Mouse (Mus musculus) regulatory T cell (primary cell): ENCODE measurements around the gene Ppp1r21.

Experiments used
- in situ Hi-C: fragments of 300-600 bp; cut with MboI, MseI; formaldehyde crosslinking; loops from one replicate; pipeline ENCODE4 v1.15.1; 2025; ENCODE audit warnings: high pct_unique_total_duplicates

Ppp1r21 gene

GRCm38 (mm10) chr17:88609361-88609760 is 79.4 kb downstream of the Ppp1r21 start:
- in situ Hi-C loops, result no loop called here

DNA sequence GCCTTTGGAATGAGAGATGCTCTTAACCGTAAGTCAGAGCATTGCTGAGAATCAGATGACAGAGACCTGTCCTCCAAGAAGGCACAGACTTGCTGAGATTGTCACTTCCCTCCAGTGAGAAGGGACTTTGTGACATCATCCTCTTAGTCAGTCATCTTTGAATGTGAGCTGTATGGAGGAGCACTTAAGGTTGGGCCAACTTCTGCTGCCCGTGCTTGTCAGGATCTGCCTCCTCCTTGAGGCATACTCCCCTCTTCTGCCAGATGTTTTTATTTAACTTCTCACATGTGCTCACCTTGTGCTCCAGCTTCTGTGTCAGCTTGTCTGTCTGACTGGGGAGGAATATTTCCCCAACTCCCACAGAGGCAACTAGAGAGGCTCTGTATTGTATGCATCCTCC is 81.1 kb downstream of the Ppp1r21 start:
- in situ Hi-C loops, result no loop called here

- in situ Hi-C loops, result no loop called here
These were observed 83.3 kb downstream of the Ppp1r21 start for GRCm38 (mm10) chr17:88613172-88613571.

DNA sequence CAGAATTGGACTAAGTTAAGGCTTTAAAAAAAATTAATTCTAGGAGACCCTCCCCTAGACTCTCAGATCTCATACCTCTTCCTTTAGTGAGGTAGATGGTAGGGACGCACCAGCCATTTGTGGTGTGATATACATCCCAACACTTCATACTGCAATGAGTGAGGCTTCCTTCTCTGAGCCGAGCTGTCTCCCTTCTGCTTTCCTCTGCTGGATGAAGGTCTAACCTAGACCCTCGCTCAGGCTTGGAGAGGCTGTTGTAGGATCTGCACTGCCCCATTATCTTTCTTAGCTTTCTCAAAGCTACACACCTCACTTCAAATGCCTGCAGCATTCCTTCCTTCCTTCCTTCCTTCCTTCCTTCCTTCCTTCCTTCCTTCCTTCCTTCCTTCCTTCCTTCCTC is 83.8 kb downstream of the Ppp1r21 start:
- in situ Hi-C loops, result no loop called here

DNA sequence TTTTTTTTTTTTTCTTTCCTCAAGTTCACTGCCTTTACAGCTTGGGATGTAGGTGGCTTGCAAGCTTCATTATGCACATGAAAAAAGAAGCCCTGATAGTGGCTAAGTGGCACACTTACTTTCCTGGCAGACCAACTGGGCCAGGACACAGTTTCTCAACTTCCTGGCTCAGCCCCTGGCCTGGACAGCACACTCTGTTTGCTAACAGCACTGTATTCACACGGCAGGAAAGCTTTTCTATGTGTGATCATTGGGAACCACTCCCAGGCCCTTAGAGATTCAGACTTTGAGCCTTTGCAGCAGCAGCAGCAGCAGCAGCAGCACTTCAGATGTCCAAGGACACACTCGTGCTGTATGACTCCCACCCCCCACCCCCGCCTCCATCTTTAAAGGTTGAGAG is 84.3 kb downstream of the Ppp1r21 start:
- in situ Hi-C loops, result no loop called here

DNA sequence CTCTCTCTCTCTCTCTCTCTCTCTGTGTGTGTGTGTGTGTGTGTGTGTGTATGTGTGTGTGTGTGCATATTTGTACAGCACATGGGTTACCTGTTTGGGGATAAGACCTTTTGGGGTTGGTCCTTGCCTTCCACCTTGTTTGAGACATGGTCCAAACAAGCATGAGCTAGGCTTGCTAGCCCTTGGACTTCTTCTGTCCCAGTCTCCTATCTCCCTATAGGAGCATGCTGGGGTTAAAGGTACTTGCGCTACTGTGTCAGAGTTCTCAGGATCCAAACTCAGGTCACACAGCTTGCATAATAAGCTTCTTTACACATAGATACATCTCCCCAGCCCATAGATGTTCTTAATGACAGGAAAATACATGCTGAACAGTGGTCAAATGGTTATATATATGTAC is 84.8 kb downstream of the Ppp1r21 start:
- in situ Hi-C loops, result no loop called here

DNA sequence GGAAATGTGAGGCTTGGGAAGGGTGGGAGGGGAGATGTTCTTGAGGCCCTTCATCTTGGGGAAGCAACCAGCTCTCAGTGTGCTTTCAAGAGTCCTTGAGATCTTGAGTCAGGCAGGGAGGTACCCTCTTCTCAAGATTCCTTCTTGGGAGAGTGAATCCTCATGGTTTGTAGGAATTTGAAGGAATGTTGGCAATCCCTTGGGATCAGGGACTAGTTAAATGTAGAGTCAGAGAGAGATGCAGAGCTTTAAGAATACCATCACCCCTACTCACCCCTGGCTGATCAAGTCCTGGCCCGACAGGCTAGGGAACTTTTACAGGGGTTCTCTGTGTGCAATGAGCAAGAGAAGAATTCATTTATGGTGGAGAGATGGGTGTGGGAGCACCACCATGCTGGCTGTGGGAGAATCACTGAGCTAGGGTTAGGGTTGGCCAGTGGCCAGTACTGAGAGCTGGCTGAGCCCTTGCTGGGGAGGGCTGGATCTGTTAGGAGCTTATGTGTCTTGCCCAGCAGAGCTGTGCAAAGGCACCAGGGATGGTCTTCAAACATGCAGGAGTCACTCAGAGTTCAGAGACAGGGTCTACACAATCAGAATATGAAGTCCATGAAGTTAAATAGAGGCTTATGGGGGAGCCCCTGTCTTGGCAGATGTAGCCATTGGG is 85.7 kb downstream of the Ppp1r21 start:
- in situ Hi-C loops, result no loop called here

- in situ Hi-C loops, result no loop called here
These were observed 91.0 kb downstream of the Ppp1r21 start for GRCm38 (mm10) chr17:88620935-88621334.

- in situ Hi-C loops, result no loop called here
These were observed 91.5 kb downstream of the Ppp1r21 start for GRCm38 (mm10) chr17:88621374-88621773.

- in situ Hi-C loops, result no loop called here
These were observed 92.8 kb downstream of the Ppp1r21 start for GRCm38 (mm10) chr17:88622711-88623110.

- in situ Hi-C loops, result no loop called here
These were observed 94.5 kb downstream of the Ppp1r21 start for GRCm38 (mm10) chr17:88624386-88624785.

DNA sequence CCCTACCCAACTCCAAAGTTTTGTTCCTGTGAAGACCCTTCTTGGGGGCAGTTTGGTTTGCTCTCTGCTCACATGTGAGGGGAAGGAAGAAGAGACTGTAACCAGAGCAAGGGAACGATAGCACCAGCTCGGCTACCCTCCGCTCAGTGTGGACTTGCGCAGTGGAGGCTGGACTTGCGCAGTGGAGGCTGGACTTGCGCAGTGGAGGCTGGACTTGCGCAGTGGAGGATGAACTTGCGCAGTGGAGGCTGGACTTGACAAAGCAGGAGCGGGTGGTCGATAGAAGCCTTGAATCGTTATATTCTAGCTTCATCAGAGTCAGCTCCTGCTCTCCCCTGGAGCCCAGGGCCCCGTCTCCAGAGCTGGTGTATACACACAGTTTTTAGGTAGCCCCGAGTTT is 95.4 kb downstream of the Ppp1r21 start:
- in situ Hi-C loops, result no loop called here

- in situ Hi-C loops, result no loop called here
These were observed 96.0 kb downstream of the Ppp1r21 start for GRCm38 (mm10) chr17:88625931-88626330.

- in situ Hi-C loops, result no loop called here
These were observed 96.5 kb downstream of the Ppp1r21 start for GRCm38 (mm10) chr17:88626347-88626811.

DNA sequence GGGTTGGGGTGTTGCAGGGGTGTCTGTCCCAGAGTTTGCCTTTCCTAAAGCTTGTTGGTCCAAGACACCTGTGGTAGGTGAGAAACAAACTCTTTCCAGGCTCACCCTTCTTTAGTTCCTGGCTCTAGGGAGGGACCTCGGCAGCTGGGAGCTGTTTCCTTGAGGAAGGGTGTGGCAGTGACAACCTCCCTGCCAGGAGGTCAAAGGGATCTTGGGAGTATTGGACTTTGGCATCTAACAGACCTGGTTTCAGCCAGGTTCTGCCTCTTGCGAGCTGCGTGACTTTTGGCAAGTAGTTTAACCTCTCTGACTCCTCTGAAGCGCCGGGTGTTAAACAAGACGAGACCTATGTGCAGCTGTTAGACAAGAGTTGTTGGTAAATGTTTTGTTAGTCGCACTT is 97.2 kb downstream of the Ppp1r21 start:
- in situ Hi-C loops, result no loop called here

GRCm38 (mm10) chr17:88628676-88629380 is 98.9 kb downstream of the Ppp1r21 start:
- in situ Hi-C loops, result no loop called here

DNA sequence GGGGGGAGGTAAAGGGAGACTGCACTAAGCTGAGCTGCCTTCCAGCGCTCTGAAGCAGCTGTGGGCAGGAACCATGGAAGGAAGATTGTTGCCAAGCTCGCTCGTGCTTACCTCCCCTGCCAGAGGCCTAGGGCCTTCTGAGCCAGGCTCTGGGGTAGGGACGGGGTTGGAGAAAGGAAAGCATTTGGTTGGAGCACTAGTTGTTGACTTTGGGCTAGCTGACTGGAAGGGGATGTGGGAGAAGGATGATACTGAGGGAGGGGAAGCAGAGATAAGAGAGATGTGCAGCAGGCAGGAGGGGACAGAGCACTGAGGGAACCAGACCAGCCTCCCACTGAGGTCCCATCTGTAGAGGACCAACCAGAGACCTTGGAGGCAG is 99.5 kb downstream of the Ppp1r21 start:
- in situ Hi-C loops, result no loop called here

- in situ Hi-C loops, result no loop called here
These were observed 100.1 kb downstream of the Ppp1r21 start for GRCm38 (mm10) chr17:88629931-88630553.

DNA sequence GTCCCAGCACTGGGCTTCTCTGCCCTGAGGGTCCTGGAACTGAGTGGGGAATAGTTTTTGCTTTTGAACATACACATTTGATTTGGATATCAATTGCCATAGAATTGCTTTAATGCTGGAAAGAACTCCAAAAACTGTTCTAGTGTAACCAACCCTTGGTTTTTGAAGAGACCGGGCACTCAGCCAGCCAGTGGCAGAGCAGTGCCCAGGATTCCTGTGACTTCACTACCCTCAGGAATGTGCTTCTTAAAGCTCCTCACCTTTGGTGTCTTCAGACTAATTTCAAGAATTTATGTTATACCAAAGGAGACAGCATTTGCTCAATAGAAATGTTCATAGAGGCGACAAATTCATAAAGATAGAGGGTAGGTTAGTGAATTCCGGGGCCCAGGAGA is 100.6 kb downstream of the Ppp1r21 start:
- in situ Hi-C loops, result no loop called here

GRCm38 (mm10) chr17:88632631-88633030 is 102.7 kb downstream of the Ppp1r21 start:
- in situ Hi-C loops, result no loop called here

DNA sequence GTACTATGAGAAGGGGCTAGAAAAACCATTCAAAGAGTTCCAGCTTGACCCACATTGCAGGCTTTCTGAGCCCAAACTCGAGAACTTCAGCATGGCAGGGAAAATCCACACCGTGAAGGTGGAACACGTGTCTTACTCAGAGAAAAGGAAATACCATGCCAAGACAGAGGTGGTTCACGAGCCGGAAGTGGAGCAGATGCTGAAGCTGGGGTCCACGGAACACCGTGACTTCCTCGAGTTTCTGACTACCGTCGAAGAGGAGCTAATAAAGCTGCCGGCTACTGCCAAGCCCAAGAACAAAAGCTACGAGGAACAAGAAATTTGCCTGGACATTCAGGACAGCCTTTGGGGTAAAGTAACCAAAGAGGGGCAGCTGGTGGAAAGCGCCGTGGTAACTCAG is 106.2 kb downstream of the Ppp1r21 start:
- in situ Hi-C loops, result loop anchor here (5.0 kb wide), 1 partner anchor 39 kb away; the partner anchor contains the start of gene Ston1

DNA sequence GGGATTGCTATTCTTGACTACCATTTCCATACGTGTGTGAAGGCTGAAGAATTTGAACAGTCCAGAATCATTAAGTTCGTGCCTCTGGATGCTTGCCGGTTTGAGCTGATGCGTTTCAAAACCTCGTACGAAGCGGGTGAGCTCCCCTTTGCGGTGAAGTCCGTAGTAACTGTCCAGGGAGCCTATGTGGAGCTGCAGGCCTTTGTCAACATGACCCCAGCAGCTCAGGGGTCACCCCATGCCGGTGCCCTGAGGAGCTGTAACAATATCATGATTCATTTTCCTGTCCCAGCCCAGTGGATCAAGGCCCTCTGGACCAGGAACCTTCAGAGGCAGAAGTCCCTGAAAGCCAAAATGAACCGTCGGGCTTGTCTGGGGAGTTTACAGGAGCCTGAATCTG is 106.7 kb downstream of the Ppp1r21 start:
- in situ Hi-C loops, result loop anchor here (5.0 kb wide), 1 partner anchor 39 kb away; the partner anchor contains the start of gene Ston1
